Mouse (Mus musculus): ENCODE data around the gene Edf1. TPM values are rescaled to one million over a fixed set of nuclear protein-coding genes. Genes with fewer than 3 reads are reported as not detected.

Gene Edf1
- total RNA-seq, 2 experiments from 2014 or later: 152 to 179 TPM

DNA sequence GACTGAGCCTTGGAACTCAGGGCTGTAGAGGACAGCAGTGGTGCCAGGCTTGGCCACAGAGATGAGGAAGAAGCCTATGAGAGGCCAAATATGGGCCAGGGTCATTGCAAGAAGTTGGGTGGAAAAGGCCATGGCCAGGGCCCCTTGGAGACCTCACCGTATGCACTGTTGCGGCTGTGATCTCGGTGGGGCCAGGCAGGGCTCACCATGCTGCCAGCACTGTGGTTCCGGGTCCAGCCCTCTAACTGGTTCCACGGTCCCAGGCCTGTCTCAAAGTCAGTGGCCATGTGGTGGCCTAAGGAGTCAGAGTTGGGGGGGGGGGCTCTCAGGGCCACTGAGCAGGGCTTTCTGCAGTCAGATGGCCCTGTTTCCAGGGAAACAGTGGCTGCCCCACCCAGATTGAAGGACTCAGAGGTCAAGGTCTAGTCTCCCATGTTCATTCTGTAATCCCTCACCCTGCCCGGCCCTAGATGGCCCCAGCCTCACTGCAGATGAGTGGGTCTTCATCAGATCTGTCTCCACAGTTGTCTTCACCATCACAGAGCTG lies 10.9 kb downstream of the Edf1 start:
- DNase-seq: no peak
- intact Hi-C loops (cut with DNase I): no loop called here
- no peak for TF ChIP-seq CTCF (IDR thresholded peaks at IDR 0.05)
- Histone ChIP-seq H3K4me3 (no peak overlapping the region), H3K27ac (no peak overlapping the region)

DNA sequence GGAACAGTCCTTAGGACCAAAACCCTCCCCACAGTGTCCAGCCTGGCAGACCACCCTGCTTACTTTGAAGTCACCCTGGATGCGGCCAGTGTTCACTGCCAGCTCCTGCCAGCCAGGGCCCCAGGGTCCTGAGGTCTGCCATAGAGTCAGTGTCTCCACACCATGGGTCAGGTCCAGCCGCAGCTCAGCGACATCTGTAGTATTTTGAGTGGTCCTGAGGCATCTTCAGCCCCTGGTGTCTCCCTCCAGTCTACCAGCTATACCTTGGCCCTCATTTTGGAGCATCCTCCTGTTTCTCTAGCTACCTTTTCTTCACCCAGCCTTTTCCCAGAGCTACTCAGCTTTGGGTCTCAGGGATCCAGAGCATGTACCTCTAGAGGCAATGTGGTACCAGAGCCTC lies 11.7 kb downstream of the Edf1 start:
- no peak overlapping the region for H3K4me3 ChIP-seq
- H3K27ac ChIP-seq: no peak overlapping the region
- intact Hi-C loops (cut with DNase I): no loop called here
- TF ChIP-seq CTCF (IDR thresholded peaks at IDR 0.05): no peak
- no peak for DNase-seq

DNA sequence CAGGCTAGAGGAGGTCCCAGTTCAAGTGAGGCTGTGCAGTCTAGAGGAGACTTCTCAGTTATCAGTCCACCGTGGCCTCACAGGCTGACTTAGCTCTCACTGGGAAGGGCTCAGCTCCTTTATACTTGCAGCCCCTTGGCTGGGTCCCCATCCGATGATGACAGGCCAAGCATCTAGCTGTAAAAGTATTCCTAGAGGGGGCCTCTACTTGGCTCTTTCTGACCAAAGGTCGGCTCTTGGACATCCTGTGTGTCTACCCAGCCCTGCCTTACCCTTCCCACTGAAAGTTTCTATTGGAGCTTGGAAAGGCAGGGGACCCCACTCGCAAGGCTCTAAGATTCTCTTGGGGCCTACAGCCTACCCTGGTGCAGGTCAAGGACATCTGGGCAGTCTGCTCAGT lies 13.6 kb downstream of the Edf1 start:
- intact Hi-C loops (cut with DNase I): no loop called here
- H3K27ac ChIP-seq: no peak overlapping the region
- no peak for DNase-seq
- H3K4me3 ChIP-seq: no peak overlapping the region
- no peak for TF ChIP-seq CTCF (IDR thresholded peaks at IDR 0.05)

DNA sequence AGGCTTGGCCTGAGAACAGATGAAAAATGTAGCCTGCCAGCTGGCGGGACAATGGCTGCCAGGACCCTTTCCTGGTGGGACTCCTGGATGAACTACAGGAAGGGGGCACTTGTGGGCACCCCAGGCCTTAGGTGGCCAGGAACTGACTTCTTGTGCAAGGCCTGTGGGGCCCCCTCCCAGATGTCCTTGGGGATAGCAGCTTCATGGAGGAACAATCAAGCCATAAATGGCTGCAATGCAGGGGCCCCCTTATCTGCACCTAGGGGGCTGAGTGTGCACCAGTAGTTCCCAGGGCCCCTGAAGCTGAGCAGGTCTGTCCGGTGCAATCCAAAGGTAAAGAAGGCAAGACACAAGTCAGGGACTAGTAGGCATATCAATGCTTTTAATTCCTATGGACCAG lies 15.4 kb downstream of the Edf1 start:
- Histone ChIP-seq H3K4me3 (no peak overlapping the region), H3K27ac (no peak overlapping the region)
- no peak for DNase-seq
- TF ChIP-seq CTCF (IDR thresholded peaks at IDR 0.05): no peak
- intact Hi-C loops (cut with DNase I): no loop called here

DNA sequence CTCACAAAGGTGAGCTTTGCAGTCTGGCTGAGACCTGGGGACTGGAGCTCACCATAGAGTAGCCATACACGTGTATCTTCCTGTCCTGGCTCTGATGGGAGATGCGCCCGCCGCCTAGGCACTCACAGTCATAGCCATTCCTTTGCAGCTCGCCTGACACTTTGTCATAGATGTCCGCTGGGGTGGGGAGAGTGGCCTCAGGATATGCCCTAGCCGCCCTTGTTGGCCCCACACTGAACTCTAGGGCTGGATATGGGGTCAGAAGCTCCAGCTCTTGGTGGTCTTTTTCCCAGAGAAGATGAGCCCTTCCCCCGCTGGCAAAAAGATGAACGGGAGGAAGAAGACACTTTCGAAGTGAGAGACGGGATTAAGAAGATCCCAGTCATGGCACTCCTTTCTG lies 16.5 kb downstream of the Edf1 start:
- TF ChIP-seq CTCF (IDR thresholded peaks at IDR 0.05): no peak
- DNase-seq: no peak
- peak overlapping the region; percentile 80 for H3K4me3 ChIP-seq
- peak overlapping the region; percentile 98 for H3K27ac ChIP-seq
- intact Hi-C loops (cut with DNase I): no loop called here

DNA sequence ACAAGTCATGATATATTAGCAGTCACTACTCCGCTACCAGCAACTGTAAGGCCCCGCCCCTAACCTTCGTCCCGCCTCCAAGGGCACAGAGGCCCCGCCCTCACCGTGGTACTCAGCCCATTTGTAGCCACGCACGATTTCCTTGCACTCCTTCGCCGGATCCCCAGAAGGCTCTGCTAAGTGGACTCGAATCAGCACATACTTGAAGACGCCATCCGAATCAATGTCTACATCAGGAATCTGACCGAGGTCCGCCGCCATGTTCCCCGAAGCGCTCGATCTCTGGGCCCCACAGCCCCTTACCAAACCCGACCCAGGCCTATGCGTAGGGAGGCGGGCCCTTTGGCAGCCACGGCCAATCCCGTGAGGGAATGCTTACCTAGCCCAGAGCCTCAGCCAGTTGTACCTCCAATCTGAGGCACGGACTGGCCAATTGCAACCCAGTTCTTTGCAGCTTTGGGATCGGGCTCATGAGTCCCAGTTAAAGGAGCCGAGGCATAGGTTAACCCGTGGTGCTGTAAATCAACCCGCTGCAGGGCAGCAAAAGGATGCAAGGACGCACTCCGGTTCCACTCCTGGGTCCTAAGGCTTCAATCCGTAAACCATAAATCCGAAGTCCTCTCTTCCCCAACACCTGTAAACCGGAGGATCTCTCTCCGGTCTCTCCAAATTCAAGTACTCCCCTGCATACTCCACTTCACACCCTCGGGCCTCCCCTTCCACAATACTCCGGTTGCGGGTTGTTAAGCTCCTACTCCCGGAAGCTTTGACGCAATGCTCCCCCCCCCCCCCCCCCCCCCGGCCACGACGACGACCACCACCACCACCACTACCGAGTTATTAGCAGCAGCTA lies 17.2 kb downstream of the Edf1 start, which contains the start of the genes Mamdc4 and Phpt1:
Gene Mamdc4, minus strand, starts transcription at position 267 of the 853 bp plus-strand sequence.
Gene Phpt1, minus strand, starts transcription at position 646 of the 853 bp plus-strand sequence.
- intact Hi-C loops (cut with DNase I): no loop called here
- peak within 1 kb of the TSS; percentile 98 for H3K27ac ChIP-seq
- no peak for TF ChIP-seq CTCF (IDR thresholded peaks at IDR 0.05)
- H3K4me3 ChIP-seq: peak within 1 kb of the TSS; percentile 80
- peak; percentile 98 for DNase-seq

DNA sequence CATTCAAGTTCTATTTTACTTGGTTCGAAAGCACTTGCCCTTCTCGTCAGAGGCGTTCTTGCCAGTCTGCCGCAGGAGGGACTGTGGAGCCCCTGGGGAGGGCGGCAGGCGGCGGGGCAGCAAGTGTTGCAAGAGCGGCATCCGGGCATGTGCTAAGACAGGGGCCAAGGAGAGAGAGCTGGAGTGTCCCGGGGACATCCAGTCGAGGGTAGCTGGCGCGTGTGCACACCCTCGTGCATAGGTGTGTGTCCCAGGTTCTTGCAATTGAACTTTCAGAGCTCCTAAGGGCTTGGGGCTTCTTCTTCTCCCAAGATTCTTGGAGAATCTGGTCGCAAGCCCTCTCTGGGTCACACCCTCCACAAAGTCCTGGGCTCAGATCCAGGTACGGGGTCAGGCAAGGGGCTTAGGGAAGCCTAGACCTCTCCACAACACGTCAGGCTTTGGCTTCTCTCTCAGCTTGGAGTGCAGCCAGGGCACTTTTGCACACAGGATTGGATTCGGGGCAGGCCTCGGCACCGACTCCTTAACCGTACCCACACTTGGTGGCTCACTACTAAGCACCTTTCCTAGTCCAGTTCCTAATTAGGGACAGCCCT lies 17.9 kb downstream of the Edf1 start:
- DNase-seq: peak; percentile 72
- peak overlapping the region; percentile 98 for H3K27ac ChIP-seq
- TF ChIP-seq CTCF (IDR thresholded peaks at IDR 0.05): no peak
- intact Hi-C loops (cut with DNase I): no loop called here
- peak overlapping the region; percentile 80 for H3K4me3 ChIP-seq

DNA sequence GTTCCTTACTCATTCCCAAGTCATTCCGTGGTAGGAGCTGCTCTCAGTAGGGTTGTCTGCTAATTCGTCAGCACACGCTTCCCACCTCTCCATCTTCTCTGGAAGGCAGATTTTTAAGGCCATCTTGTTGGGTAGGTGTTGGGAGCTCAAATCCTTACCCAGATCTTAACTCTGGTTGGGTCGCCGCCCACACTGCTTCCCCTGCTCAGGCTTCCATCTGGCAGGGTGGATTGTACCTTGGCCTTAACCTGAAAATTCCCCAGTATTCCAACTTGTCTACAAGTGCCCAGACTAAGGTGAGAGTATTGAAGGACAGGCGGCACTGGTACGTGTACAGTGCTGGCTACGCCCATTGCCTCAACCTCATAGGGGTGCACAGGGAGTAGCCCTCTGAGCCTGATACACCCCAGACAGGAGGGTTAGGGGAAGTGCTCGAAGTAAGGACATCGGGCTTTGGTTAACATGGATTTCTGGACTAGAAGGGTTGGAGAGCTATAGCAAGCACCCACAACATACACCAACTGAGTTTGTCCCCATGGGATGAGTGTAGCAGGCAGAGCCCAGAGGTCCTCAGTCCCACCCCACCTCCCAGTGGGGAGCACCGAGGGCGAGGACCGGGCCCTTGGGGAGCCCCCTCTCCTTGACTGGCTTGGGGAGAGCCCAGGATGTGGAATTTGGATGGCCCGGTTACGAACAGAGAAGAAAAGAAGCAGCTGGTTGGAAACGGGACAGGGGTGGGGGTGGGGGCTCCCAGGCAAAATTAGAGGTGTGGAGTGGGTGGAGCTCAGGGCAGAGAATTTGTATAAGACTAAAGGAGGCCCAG lies 18.6 kb downstream of the Edf1 start:
- intact Hi-C loops (cut with DNase I): no loop called here
- no peak for TF ChIP-seq CTCF (IDR thresholded peaks at IDR 0.05)
- Histone ChIP-seq H3K4me3 (peak overlapping the region; percentile 80), H3K27ac (no peak overlapping the region)
- DNase-seq: no peak

DNA sequence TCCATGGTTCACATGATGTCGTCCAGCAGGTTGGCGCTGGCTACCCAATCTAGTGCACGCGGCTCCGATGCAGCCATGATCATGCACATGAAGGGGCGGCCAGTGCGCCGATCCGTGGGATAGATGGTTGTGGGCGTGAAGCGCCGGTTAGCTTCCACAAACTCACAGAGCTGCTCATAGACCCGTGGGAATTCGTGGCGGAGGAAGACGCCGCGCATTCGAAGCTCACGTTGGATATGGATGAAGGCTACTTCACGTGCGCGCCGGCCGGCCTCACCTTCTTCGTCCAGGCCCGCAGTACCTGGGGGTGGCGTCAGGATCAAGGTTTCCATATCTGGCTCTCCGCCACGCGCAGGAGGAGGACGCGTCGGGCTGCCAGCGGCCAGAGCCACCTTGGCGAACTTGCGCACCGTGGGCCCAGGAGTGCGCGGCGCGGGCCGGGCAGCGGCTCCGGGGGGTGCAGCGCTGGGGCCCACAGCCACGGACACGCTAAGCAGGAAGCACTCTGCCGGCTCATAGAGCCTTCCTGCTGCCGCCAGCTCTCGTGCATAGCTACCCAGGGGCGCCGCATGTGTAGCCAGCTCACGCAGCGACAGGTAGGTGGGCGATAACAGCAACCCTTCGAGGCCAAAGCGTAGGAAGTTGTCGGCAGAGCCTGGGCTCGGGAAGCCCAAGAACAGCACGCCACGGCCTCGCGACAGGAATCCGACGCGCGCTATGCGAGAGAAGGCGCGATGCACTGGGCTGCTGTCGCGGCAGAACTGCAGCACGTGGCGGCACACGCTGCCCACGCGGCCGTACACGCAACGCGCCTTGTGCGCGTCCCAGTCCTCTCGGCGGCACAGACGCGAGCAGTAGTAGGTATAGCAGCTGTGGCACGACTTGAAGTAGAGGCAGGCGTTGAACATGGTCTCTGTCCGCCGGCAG lies 19.6 kb downstream of the Edf1 start:
- no peak for TF ChIP-seq CTCF (IDR thresholded peaks at IDR 0.05)
- peak overlapping the region; percentile 61 for H3K4me3 ChIP-seq
- peak; percentile 23 for DNase-seq
- intact Hi-C loops (cut with DNase I): no loop called here
- H3K27ac ChIP-seq: no peak overlapping the region

DNA sequence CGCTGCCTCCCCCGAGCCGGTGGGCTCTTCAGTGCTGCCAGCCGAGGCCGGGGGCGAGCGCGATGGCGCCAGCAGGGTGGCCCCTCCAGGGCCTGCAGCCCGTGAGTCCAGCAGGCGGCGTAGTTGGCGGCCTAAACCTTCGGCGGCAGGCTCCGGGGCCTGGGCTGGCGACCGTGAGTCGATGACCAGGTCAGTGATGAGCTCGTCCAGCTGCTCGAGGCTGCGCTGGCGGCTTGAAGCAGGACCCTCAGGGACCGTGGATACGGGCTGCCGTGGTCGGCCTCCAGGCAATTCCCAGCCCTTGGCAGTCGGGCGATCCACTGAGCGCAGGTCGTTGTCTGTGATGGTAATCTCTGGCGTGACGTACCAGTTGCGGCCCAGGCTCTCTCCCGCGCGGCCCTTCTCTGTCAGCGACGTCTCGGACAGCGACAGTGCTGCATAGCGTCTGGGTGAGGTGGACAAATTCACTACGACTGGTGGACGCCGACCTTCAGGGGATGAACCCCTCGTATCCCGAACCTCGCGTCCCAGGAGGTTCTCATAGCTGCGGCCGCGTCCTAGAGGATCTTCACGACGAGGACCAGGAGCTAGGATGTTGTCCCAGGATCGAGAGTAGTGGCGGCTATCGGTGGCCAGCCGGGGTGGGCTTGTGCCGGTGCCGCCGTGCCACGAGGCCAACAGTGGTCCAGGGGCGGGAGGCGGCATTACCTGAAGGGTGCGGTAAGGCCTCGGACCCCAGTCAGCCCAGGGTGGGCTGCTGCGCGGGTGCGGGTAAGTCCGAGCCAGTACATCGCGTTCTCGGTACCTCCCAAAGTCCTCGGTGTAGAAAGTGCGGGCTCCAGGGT lies 20.5 kb downstream of the Edf1 start:
- H3K4me3 ChIP-seq: peak overlapping the region; percentile 61
- intact Hi-C loops (cut with DNase I): no loop called here
- no peak overlapping the region for H3K27ac ChIP-seq
- TF ChIP-seq CTCF (IDR thresholded peaks at IDR 0.05): peak; percentile 35
- peak; percentile 42 for DNase-seq
